Mouse (Mus musculus): Measurements from ENCODE around the gene 4930596D02Rik.

DNA sequence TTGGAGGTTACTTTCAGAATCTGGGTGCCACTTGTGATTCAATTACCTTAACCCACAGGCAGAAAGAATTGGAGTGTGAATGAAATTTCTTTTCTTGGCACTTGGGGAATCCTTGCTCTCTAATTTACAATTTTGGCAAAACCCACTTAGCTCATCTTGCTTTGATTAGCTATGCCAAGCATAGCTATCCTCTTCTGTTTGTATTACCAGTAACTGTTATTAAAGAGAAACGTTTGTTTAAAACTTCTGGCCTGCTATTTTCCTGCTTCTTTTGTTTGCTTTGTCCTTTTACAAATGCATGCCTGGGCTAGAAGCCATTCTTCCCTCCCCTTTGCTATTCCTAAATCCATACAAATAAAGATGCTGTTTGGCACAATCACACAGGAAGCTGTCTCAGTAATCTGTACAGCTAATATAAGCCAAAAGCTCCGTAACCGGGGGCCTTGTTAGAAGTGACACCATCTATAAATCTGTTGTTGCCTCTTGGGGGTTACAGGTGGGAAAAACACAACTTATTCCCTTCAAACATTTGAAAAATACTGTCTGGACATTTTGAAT is 19.0 kb downstream of the 4930596D02Rik start:
- no peak for TF ChIP-seq CTCF (IDR thresholded peaks at IDR 0.05)
- TF ChIP-seq EP300 (IDR thresholded peaks at IDR 0.05): no peak
